Mouse (Mus musculus) brain, adult 2 months (tissue): ENCODE results near the gene Olfr60.

ENCODE experiments used
- DNase-seq: peaks from one replicate; pipeline ENCODE4 v3.0.0; 2011; ENCODE audit warnings: low read depth, low spot score

Gene Olfr60

GRCm38 (mm10) chr7:140361571-140361970 is at the start of gene Olfr60:
Olfr60 (minus strand) TSS chr7:140361671.
- DNase-seq: no peak

- no peak for DNase-seq
Observed at GRCm38 (mm10) chr7:140402818-140403217, 41.3 kb upstream of the Olfr60 start, which contains the start of gene Olfr531. Olfr531 (minus strand) TSS chr7:140402918.

GRCm38 (mm10) chr7:140376911-140377310 is 15.4 kb upstream of the Olfr60 start:
- DNase-seq: no peak

GRCm38 (mm10) chr7:140376231-140376630 is 14.8 kb upstream of the Olfr60 start, which contains the start of gene Olfr530:
Olfr530 (minus strand) TSS chr7:140376331.
- DNase-seq: no peak

GRCm38 (mm10) chr7:140374300-140374699 is 12.8 kb upstream of the Olfr60 start:
- no peak for DNase-seq

GRCm38 (mm10) chr7:140333717-140334116 is 27.8 kb downstream of the Olfr60 start, which contains the start of gene Olfr527:
Olfr527 (plus strand) TSS chr7:140334017.
- no peak for DNase-seq

GRCm38 (mm10) chr7:140329766-140330304 is 31.6 kb downstream of the Olfr60 start:
- DNase-seq: no peak

- DNase-seq: no peak
Observed at GRCm38 (mm10) chr7:140321135-140321534, 40.3 kb downstream of the Olfr60 start.

- DNase-seq: no peak
Observed at GRCm38 (mm10) chr7:140320558-140320957, 40.9 kb downstream of the Olfr60 start, which contains the start of gene Olfr525. Olfr525 (plus strand) TSS chr7:140320858.

GRCm38 (mm10) chr7:140319861-140320385 is 41.5 kb downstream of the Olfr60 start:
- no peak for DNase-seq

- no peak for DNase-seq
Observed at GRCm38 (mm10) chr7:140299416-140299815, 62.1 kb downstream of the Olfr60 start.

GRCm38 (mm10) chr7:140296876-140297275 is 64.6 kb downstream of the Olfr60 start:
- no peak for DNase-seq

GRCm38 (mm10) chr7:140295746-140296145 is 65.7 kb downstream of the Olfr60 start:
- DNase-seq: no peak
